Mouse (Mus musculus): ENCODE data around the gene Mras. TPM values are rescaled to one million over a fixed set of nuclear protein-coding genes. Genes with fewer than 3 reads are reported as not detected.

Gene Mras
- total RNA-seq (2018; cell fraction: chromatin; rRNA removed), result 1 to 10 TPM in 17 of 26 experiments, under 1 TPM in 5, not detected in 4; 0.12 to 8.0 (median 2.4) TPM
- 10 to 100 TPM in 4 of 26 experiments, 1 to 10 TPM in 22; 1.2 to 11.5 (median 5.0) TPM for total RNA-seq (2018; cell fraction: cytosol; rRNA removed)
- 1 to 10 TPM in 21 of 26 experiments, under 1 TPM in 5; 0.36 to 5.7 (median 1.7) TPM for total RNA-seq (2018; cell fraction: nucleus; rRNA removed)
- polyA plus RNA-seq (2018), result 6.5 to 23.7 TPM (median 6.6 TPM) in 3 replicates

GRCm38 (mm10) chr9:99437031-99437764 is at the start of gene Mras:
Mras (minus strand) TSS chr9:99437381.
- H3K27ac ChIP-seq, result no peak within 1 kb of the TSS
- no peaks in the 10 kb centered on the region for H3K36me3 ChIP-seq (ENCODE audit: inconsistent target)
- peak within 1 kb of the TSS; percentile 45 for H3K4me3 ChIP-seq (ENCODE audit: inconsistent target)
- WGBS (ENCODE audit: missing documents), result 15% methylated on average over 27 of the region's 27 CpGs
- no peaks in the 10 kb centered on the region for H3K79me2 ChIP-seq (ENCODE audit: inconsistent target)

DNA sequence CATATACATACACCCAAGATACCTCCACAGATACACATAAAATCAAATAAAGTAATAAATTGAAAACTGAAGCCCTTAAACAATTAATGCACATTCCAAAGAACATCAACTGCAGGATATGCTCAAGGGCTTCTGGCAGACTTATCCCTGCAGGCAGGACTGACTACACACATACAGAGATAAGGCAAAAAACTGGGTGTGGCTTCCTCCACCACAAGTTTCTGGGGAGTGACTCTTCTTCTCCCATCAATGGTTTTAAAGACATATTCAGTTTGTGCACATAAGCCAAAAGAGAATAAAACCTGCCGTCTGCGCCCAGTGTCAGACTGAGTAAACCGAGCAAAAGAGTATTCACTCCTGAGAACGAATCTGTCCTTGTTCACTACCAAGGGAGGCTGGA is 48.0 kb upstream of the Mras start:
- no peak overlapping the region for H3K4me3 ChIP-seq (ENCODE audit: inconsistent target)
- peaks cover 50% of the 10 kb centered on the region; the same call in 1 of the 2 replicates for H3K36me3 ChIP-seq (ENCODE audit: inconsistent target)
- H3K27ac ChIP-seq, result no peak overlapping the region

GRCm38 (mm10) chr9:99484632-99485031 is 47.5 kb upstream of the Mras start:
- H3K36me3 ChIP-seq (ENCODE audit: inconsistent target), result peaks cover 50% of the 10 kb centered on the region; the same call in 1 of the 2 replicates
- no peak overlapping the region for H3K4me3 ChIP-seq (ENCODE audit: inconsistent target)
- H3K27ac ChIP-seq, result no peak overlapping the region
- no peaks in the 10 kb centered on the region for H3K79me2 ChIP-seq (ENCODE audit: inconsistent target)

More for the DNA sequence above, 48.0 kb upstream of the Mras start:
- H3K79me2 ChIP-seq (ENCODE audit: inconsistent target), result no peaks in the 10 kb centered on the region
- 94% methylated on average over 4 of the region's 4 CpGs for WGBS (ENCODE audit: missing documents)

DNA sequence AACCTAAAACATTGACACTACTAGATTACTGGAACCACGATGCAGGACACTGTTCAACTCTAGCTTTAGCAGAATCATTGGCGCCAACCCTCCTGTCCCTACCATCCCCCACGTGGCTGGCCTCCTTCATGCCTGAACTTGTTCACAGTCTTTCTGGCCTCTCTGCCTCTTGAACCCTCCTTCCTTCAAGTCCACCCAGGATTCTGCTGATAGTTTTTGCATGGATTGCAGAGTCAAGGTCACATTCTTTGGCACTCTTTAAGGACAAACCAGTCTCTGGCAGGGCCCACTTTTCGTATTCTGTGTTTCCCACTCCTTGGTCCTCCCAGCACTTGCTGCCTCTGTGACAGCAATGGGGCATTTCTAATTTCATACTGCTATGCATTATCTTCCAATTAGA is 46.0 kb upstream of the Mras start:
- no peak overlapping the region for H3K4me3 ChIP-seq (ENCODE audit: inconsistent target)
- H3K27ac ChIP-seq, result no peak overlapping the region
- H3K79me2 ChIP-seq (ENCODE audit: inconsistent target), result no peaks in the 10 kb centered on the region
- 94% methylated on average over 4 of the region's 4 CpGs for WGBS (ENCODE audit: missing documents)
- H3K36me3 ChIP-seq (ENCODE audit: inconsistent target), result peaks cover 46% of the 10 kb centered on the region; the same call in 1 of the 2 replicates

DNA sequence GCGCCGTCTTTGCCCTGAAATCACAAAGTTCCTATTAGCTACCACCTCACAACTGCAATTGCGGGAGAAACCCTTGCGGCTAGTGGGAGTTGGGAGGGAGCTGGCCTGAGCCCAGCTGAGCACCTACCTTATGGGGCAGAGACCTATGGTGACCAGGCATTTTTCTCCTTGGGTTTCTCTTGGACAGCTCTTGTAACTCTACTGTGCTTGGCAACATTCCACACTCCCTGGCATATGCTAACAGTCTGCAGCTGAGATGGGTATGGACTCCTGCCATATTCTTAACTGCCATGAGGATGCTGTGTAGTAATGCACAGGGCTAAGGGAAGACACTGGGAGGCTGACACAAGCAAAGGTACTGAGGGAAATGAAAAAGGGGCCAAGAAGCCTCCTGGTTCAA is 43.6 kb upstream of the Mras start:
- Histone ChIP-seq H3K27ac (no peak overlapping the region), H3K4me3 (ENCODE audit: inconsistent target) (no peak overlapping the region), H3K36me3 (ENCODE audit: inconsistent target) (peaks cover 23% of the 10 kb centered on the region; the same call in 1 of the 2 replicates), H3K79me2 (ENCODE audit: inconsistent target) (no peaks in the 10 kb centered on the region)
- 100% methylated on average over 4 of the region's 4 CpGs for WGBS (ENCODE audit: missing documents)

DNA sequence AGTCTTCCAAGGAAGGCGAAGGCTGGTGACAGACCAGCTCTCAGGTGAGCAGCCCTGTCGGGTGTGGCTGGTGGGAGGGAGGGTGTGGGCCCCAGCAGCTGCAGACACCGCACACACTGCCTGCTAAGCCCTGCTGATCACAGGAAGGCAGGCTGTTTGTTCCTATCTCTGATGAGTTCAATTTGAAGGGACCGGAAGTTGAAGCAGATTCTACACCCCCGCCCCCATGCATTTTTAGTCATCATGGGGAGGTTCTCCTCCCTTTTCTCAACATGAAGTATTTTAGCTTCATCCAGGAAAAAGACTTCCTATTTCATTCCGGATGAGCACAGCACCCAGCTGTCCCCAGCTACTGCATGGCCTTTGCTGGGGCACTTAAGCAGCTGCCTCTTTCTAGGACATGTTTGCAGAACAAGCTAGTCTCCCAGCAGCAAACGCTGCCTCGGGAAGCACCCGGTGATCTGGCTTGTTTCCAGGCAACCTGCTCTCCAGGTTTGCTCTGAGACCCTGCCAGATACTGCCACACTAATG is 42.1 kb upstream of the Mras start:
- Histone ChIP-seq H3K36me3 (ENCODE audit: inconsistent target) (peaks cover 18% of the 10 kb centered on the region; the same call in 1 of the 2 replicates), H3K4me3 (ENCODE audit: inconsistent target) (no peak overlapping the region), H3K79me2 (ENCODE audit: inconsistent target) (no peaks in the 10 kb centered on the region), H3K27ac (no peak overlapping the region)
- WGBS (ENCODE audit: missing documents), result 78% methylated on average over 9 of the region's 9 CpGs

DNA sequence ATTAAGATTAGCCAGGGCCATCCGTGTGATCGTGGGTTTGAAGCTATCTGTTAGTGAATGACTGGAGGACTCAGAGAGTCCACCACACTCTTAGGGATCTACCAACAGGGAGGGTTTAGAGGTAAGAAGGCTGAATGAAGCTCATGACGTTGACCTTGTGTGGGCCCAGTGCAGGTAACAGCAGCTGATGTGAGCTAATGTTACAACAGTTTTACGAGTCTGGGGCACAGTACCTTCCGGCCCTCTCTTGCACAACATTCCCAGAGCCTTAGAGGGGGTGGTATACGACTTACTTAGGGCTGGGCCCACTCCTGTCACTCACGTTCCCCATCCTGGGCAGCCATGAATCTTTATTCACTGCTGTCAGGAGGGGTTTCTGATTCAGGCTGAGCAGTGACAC is 34.2 kb upstream of the Mras start:
- 73% methylated on average over 7 of the region's 7 CpGs for WGBS (ENCODE audit: missing documents)
- no peaks in the 10 kb centered on the region for H3K36me3 ChIP-seq (ENCODE audit: inconsistent target)
- H3K27ac ChIP-seq, result no peak overlapping the region
- H3K4me3 ChIP-seq (ENCODE audit: inconsistent target), result no peak overlapping the region
- H3K79me2 ChIP-seq (ENCODE audit: inconsistent target), result no peaks in the 10 kb centered on the region

GRCm38 (mm10) chr9:99470347-99471092 is 33.3 kb upstream of the Mras start:
- 67% methylated on average over 16 of the region's 16 CpGs for WGBS (ENCODE audit: missing documents)
- no peak overlapping the region for H3K4me3 ChIP-seq (ENCODE audit: inconsistent target)
- no peak overlapping the region for H3K27ac ChIP-seq
- no peaks in the 10 kb centered on the region for H3K79me2 ChIP-seq (ENCODE audit: inconsistent target)
- H3K36me3 ChIP-seq (ENCODE audit: inconsistent target), result no peaks in the 10 kb centered on the region

- no peaks in the 10 kb centered on the region for H3K36me3 ChIP-seq (ENCODE audit: inconsistent target)
- no peak overlapping the region for H3K27ac ChIP-seq
- H3K79me2 ChIP-seq (ENCODE audit: inconsistent target), result no peaks in the 10 kb centered on the region
- H3K4me3 ChIP-seq (ENCODE audit: inconsistent target), result no peak overlapping the region
- WGBS (ENCODE audit: missing documents), result 50% methylated on average over 8 of the region's 8 CpGs
Observed at GRCm38 (mm10) chr9:99469681-99470273, 32.6 kb upstream of the Mras start.

GRCm38 (mm10) chr9:99468572-99468971 is 31.4 kb upstream of the Mras start:
- H3K4me3 ChIP-seq (ENCODE audit: inconsistent target), result no peak overlapping the region
- H3K27ac ChIP-seq, result no peak overlapping the region
- no peaks in the 10 kb centered on the region for H3K79me2 ChIP-seq (ENCODE audit: inconsistent target)
- 90% methylated on average over 7 of the region's 9 CpGs for WGBS (ENCODE audit: missing documents)
- no peaks in the 10 kb centered on the region for H3K36me3 ChIP-seq (ENCODE audit: inconsistent target)

DNA sequence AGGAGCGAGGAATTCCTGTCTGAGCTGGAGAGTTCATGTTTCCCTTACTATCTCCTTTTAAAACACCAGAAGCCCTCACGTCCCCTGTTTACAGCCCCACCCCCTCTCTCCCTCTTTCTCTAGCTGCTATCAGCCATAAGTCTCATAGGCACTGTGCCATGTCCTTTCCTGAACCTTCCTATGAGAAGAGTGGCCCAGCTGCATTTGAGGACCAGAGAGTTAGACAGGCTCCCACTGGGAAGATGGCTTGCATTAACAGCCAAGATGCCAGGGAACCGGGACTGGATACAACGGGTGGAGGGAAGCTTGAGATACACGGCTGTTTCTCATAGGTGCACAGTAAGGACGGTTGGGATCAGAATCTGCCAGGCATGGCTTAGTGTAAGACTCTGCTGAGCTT is 27.7 kb upstream of the Mras start:
- H3K27ac ChIP-seq, result no peak overlapping the region
- WGBS (ENCODE audit: missing documents), result 85% methylated on average over 6 of the region's 6 CpGs
- H3K4me3 ChIP-seq (ENCODE audit: inconsistent target), result no peak overlapping the region
- H3K36me3 ChIP-seq (ENCODE audit: inconsistent target), result no peaks in the 10 kb centered on the region
- H3K79me2 ChIP-seq (ENCODE audit: inconsistent target), result no peaks in the 10 kb centered on the region

DNA sequence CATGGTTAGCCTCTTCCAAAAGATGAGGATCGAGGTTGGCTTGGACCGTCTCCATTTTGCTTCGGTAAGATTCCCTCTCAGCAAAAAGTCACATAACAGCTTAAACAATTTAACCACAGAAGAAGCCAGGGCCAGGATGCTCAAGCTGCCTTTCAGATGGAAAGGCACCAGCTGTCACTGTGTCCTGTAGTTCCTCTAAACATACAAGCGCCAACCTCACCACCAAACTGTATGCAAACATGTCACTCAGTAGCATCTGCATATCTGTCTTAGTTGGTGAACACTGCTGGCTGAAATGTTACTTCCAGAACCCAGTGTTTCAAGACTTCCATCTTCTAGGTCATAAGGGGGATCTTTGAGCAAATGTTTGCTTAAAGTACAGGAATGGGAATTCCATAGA is 22.5 kb upstream of the Mras start:
- WGBS (ENCODE audit: missing documents), result 81% methylated on average over 4 of the region's 4 CpGs
- no peaks in the 10 kb centered on the region for H3K36me3 ChIP-seq (ENCODE audit: inconsistent target)

GRCm38 (mm10) chr9:99458529-99459208 is 21.5 kb upstream of the Mras start:
- Histone ChIP-seq H3K27ac (no peak overlapping the region), H3K79me2 (ENCODE audit: inconsistent target) (no peaks in the 10 kb centered on the region), H3K4me3 (ENCODE audit: inconsistent target) (no peak overlapping the region), H3K36me3 (ENCODE audit: inconsistent target) (no peaks in the 10 kb centered on the region)
- 38% methylated on average over 12 of the region's 12 CpGs for WGBS (ENCODE audit: missing documents)

More for the DNA sequence above, 22.5 kb upstream of the Mras start:
- Histone ChIP-seq H3K79me2 (ENCODE audit: inconsistent target) (no peaks in the 10 kb centered on the region), H3K4me3 (ENCODE audit: inconsistent target) (no peak overlapping the region), H3K27ac (no peak overlapping the region)

DNA sequence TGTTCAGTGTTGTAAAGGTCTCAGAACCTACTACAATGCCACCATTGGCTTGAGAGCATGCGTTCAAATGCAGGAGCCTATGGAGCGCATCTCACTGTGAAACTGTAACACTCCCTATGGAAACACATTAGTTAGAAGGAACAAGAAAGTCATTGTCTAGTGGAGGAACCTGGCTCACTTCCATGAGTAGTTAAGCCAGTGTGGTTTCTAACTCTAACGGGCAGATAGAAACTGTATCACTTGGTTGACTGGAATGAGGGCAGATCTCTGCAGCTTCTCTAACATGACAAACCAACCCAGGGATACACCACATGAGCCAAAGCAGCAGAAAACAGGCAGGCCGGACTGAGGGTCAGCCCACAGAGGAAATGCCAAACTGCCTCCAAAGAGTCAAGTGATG is 17.0 kb upstream of the Mras start:
- Histone ChIP-seq H3K79me2 (ENCODE audit: inconsistent target) (no peaks in the 10 kb centered on the region), H3K27ac (no peak overlapping the region), H3K4me3 (ENCODE audit: inconsistent target) (no peak overlapping the region), H3K36me3 (ENCODE audit: inconsistent target) (no peaks in the 10 kb centered on the region)
- WGBS (ENCODE audit: missing documents), result 67% methylated on average over 4 of the region's 4 CpGs
